Mouse (Mus musculus) liver, adult 2 months (tissue): Measurements from ENCODE around the gene Pde4d. TPM values are rescaled to one million over a fixed set of nuclear protein-coding genes. Genes with fewer than 3 reads are reported as not detected.

Source experiments
- DNase-seq: peaks from one replicate; pipeline ENCODE4 v3.0.0-alpha.2; 2011; ENCODE audit warnings: low read depth, low spot score; ENCODE audit errors: extremely low read depth
- H3K27ac ChIP-seq: fragments of 200-500 bp; replicated peaks from 2 replicates; pipeline ENCODE4 v1.5.1; 2012; ENCODE audit warnings: low read depth, mild to moderate bottlenecking, control low read depth, inconsistent platforms, low read length; ENCODE audit not compliant: insufficient read depth
- H3K27me3 ChIP-seq: fragments of 200-500 bp; 2 replicates; pipeline ENCODE4 v1.6.1; 2012; ENCODE audit warnings: mild to moderate bottlenecking, moderate library complexity, low read length, inconsistent platforms; ENCODE audit not compliant: control insufficient read depth, insufficient read depth
- H3K36me3 ChIP-seq: fragments of 200-500 bp; 2 replicates; pipeline ENCODE4 v1.6.1; 2012; ENCODE audit warnings: low read length, inconsistent platforms; ENCODE audit not compliant: control insufficient read depth, insufficient read depth
- H3K4me1 ChIP-seq: fragments of 200-500 bp; 2 replicates; pipeline ENCODE4 v1.6.1; 2011; ENCODE audit warnings: low read length; ENCODE audit not compliant: control insufficient read depth, insufficient read depth
- H3K4me3 ChIP-seq: fragments of 200-500 bp; 2 replicates; pipeline ENCODE4 v1.5.1; 2011; ENCODE audit warnings: low read depth, mild to moderate bottlenecking, control low read depth, low read length, moderate library complexity; ENCODE audit not compliant: insufficient read depth
- H3K79me2 ChIP-seq: fragments of 200-500 bp; 2 replicates; pipeline ENCODE4 v1.6.1; 2012; ENCODE audit warnings: inconsistent platforms, mild to moderate bottlenecking, low read length, moderate library complexity; ENCODE audit not compliant: control insufficient read depth, insufficient read depth
- H3K9ac ChIP-seq: fragments of 200-500 bp; 2 replicates; pipeline ENCODE4 v1.6.1; 2012; ENCODE audit warnings: low read depth, mild to moderate bottlenecking, control low read depth, inconsistent platforms, low read length
- CTCF ChIP-seq: fragments of 200-500 bp; IDR thresholded peaks from 2 replicates; pipeline ENCODE4 v1.5.1; 2011; ENCODE audit warnings: low read depth, low read length, control low read depth
- POLR2A ChIP-seq: fragments of 200-500 bp; IDR thresholded peaks from 2 replicates; pipeline ENCODE4 v1.6.1; 2011; ENCODE audit warnings: low read length, control low read depth; ENCODE audit not compliant: insufficient read depth; ENCODE audit errors: extremely low read depth
- WGBS: fragments of 180-500 bp; shearing (Covaris S2); methylation state at CpG from one replicate; pipeline ENCODE4 v1.1.7; 2018; 5-methylcytosine and 5-hydroxymethylcytosine counted together
- polyA plus RNA-seq: library from polyadenylated mRNA; depleted of rRNA; stranded (reverse); fragments of >200 nt; gene quantifications from 2 replicates; pipeline ENCODE4 v1.2.3, GENCODE M21; 2012
- total RNA-seq: library from RNA; depleted of rRNA; stranded (reverse); fragments of >200 nt; gene quantifications from 2 replicates; pipeline ENCODE4 v1.2.3, GENCODE M21; 2014

Pde4d gene
- total and polyA plus RNA-seq, 2 experiments = 2.3 to 13.6 TPM

GRCm38 (mm10) chr13:109914246-109914645 lies 1464.5 kb downstream of the Pde4d start:
- Histone ChIP-seq H3K79me2 (peaks cover 1% of the 10 kb centered on the region; the same call in 1 of the 2 replicates), H3K9ac (no peak overlapping the region), H3K4me3 (no peak overlapping the region), H3K27me3 (no peaks in the 10 kb centered on the region), H3K4me1 (peaks cover 2% of the 10 kb centered on the region), H3K27ac (no peak overlapping the region), H3K36me3 (no peaks in the 10 kb centered on the region)
- TF ChIP-seq CTCF (no peak), POLR2A (no peak)
- no peak for DNase-seq
- 92% methylated on average over 13 of the region's 13 CpGs for WGBS

DNA sequence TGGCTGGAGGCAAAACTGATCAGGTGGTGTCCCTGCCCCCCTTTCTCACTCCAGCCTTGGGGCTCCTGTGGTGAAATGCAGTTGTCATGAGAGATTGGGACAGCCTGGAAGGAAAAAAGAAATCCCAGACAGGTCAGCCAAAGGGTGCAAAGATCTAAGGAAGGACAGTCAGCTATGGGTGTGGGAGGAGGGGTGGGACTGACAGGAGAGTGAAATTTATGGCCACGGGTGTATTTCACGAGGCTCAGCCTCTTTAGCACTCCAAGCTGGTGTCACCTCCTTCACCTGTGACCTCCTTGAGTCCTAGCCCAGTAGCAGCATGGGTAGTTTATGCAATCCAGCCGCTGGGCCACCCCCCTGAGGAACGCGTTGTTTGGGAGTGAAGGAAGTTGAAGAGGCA lies 1465.1 kb downstream of the Pde4d start:
- peak; percentile 52 for DNase-seq
- H3K9ac ChIP-seq = no peak overlapping the region
- H3K36me3 ChIP-seq = no peaks in the 10 kb centered on the region
- no peak for TF ChIP-seq POLR2A
- TF ChIP-seq CTCF = no peak
- WGBS = 24% methylated on average over 5 of the region's 5 CpGs
- no peaks in the 10 kb centered on the region for H3K27me3 ChIP-seq
- no peak overlapping the region for H3K4me3 ChIP-seq
- no peak overlapping the region for H3K27ac ChIP-seq
- H3K4me1 ChIP-seq = peaks cover 2% of the 10 kb centered on the region
- H3K79me2 ChIP-seq = no peaks in the 10 kb centered on the region; the same call in 1 of the 2 replicates

DNA sequence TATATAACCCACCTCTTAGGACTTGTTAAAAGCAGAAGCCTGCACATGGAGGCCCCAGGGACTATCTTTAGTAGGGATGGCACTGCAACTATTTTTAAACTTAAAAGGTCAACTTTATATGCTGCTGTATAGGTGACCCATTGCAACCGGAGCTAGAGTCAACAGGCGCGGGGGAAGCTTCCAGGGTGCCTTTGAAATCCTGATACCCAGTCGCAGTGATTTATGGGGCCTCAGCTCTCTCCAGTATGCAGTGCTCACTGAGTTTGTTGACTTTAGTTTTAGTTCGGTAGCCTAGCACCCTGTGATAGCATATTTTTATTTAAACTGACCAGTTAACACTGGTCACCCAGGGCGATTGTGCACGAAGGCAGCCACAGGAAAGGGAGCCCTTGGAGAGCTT lies 1465.8 kb downstream of the Pde4d start:
- Histone ChIP-seq H3K36me3 (no peaks in the 10 kb centered on the region), H3K79me2 (no peaks in the 10 kb centered on the region; the same call in 1 of the 2 replicates), H3K4me3 (no peak overlapping the region), H3K27ac (no peak overlapping the region), H3K9ac (no peak overlapping the region), H3K27me3 (no peaks in the 10 kb centered on the region), H3K4me1 (peaks cover 2% of the 10 kb centered on the region)
- no peak for TF ChIP-seq POLR2A
- no peak for TF ChIP-seq CTCF
- no peak for DNase-seq
- 52% methylated on average over 7 of the region's 7 CpGs for WGBS

- H3K79me2 ChIP-seq = no peaks in the 10 kb centered on the region; the same call in 1 of the 2 replicates
- WGBS = 55% methylated on average over 5 of the region's 5 CpGs
- H3K4me3 ChIP-seq = no peak overlapping the region
- H3K4me1 ChIP-seq = peaks cover 2% of the 10 kb centered on the region
- TF ChIP-seq POLR2A (no peak), CTCF (no peak)
- no peak overlapping the region for H3K27ac ChIP-seq
- peak; percentile 52 for DNase-seq
- no peaks in the 10 kb centered on the region for H3K27me3 ChIP-seq
- no peak overlapping the region for H3K9ac ChIP-seq
- no peaks in the 10 kb centered on the region for H3K36me3 ChIP-seq
Measured at GRCm38 (mm10) chr13:109915964-109916363, 1466.2 kb downstream of the Pde4d start.

- no peaks in the 10 kb centered on the region; the same call in 1 of the 2 replicates for H3K79me2 ChIP-seq
- no peak overlapping the region for H3K9ac ChIP-seq
- no peaks in the 10 kb centered on the region for H3K27me3 ChIP-seq
- WGBS = 91% methylated on average over 10 of the region's 10 CpGs
- TF ChIP-seq CTCF (no peak), POLR2A (no peak)
- no peaks in the 10 kb centered on the region for H3K36me3 ChIP-seq
- peaks cover 4% of the 10 kb centered on the region for H3K4me1 ChIP-seq
- DNase-seq = no peak
- no peak overlapping the region for H3K27ac ChIP-seq
- H3K4me3 ChIP-seq = no peak overlapping the region
Measured at GRCm38 (mm10) chr13:109917551-109917950, 1467.8 kb downstream of the Pde4d start.

DNA sequence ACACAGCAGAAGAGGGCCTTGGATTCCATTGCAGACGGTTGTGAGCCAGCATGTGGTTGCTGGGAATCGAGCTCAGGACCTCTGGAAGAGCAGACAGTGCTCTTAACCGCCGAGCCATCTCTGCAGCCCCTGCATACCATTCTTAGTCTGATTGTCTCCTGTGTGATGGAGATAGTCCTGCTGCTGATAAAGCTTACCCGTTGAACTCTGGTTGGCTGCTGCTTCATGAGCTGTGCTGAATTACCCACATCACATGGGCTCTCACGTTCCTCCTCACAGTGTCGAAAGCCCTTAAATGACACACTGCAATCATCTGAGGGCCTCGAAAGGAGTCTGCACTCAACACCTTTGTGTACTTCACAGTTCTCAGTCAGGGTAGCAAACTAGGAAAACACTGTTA lies 1468.9 kb downstream of the Pde4d start:
- Histone ChIP-seq H3K27me3 (no peaks in the 10 kb centered on the region), H3K27ac (no peak overlapping the region), H3K79me2 (no peaks in the 10 kb centered on the region; the same call in 1 of the 2 replicates), H3K4me1 (peaks cover 4% of the 10 kb centered on the region), H3K9ac (no peak overlapping the region), H3K4me3 (no peak overlapping the region), H3K36me3 (no peaks in the 10 kb centered on the region)
- WGBS = 76% methylated on average over 8 of the region's 8 CpGs
- TF ChIP-seq CTCF = no peak
- no peak for TF ChIP-seq POLR2A
- no peak for DNase-seq
